ENCODE assay signal across 17 mouse cellular contexts in genomic region chr1:91064053-91064452, GRCm38 (mm10).
A peak's percentile ranks its signal among the peaks of the same experiment; 100 is the strongest.
DNase-seq lines count a peak whose midpoint lies in the region; ATAC-seq and TF ChIP-seq lines count a peak whose summit lies in the region.
"Had no signal": no experiment of that assay in that cellular context is flagged by ENCODE, and none has a peak within 500 bp of the region (broad histone marks: within the 10 kb centered on the region; RNA-seq: fewer than 3 reads in every experiment).

No protein-coding gene starts in this region.

- peaks cover 5% of the 10 kb centered on the region; the same call in 1 of the 2 replicates for H3K36me3 ChIP-seq in heart, postnatal 0 days (replicated peaks; ENCODE audit: control insufficient read depth, insufficient read depth, low read length)
- H3K36me3 ChIP-seq in thymus, adult 2 months (ENCODE audit: control insufficient read depth, insufficient read depth, low read length) = peaks cover 7% of the 10 kb centered on the region; the same call in 1 of the 2 replicates
- H3K36me3 ChIP-seq in limb, embryonic 12.5 days = no peaks in the 10 kb centered on the region
- 0 out of 2 replicates have a peak, but pooled peaks cover 4% of the 10 kb centered on the region for H3K36me3 ChIP-seq in kidney, embryonic 15.5 days
- H3K36me3 ChIP-seq: forebrain, embryonic 10.5 days; hindbrain, embryonic 10.5 days; limb, embryonic 13.5 days; midbrain, embryonic 13.5 days had no signal

- TF ChIP-seq CTCF in heart, postnatal 0 days (IDR thresholded peaks at IDR 0.05; ENCODE audit: low read depth) = no peak
- TF ChIP-seq CTCF in thymus, adult 2 months (IDR thresholded peaks at IDR 0.05; ENCODE audit: borderline replicate concordance, control insufficient read depth, extremely low read depth, insufficient read depth, low read length, poor library complexity) = no peak

- no peak for TF ChIP-seq POLR2A in thymus, adult 2 months (IDR thresholded peaks at IDR 0.05; ENCODE audit: control insufficient read depth, extremely low read depth, insufficient read depth, low read length, poor library complexity)

- H3K9me3 ChIP-seq in heart, postnatal 0 days (replicated peaks; ENCODE audit: control insufficient read depth, low read length) = no peaks in the 10 kb centered on the region
- H3K9me3 ChIP-seq in limb, embryonic 12.5 days = no peaks in the 10 kb centered on the region
- no peaks in the 10 kb centered on the region for H3K9me3 ChIP-seq in kidney, embryonic 15.5 days (replicated peaks)
- H3K9me3 ChIP-seq: forebrain, embryonic 10.5 days; hindbrain, embryonic 10.5 days; limb, embryonic 13.5 days; midbrain, embryonic 13.5 days had no signal

- no peak for ATAC-seq in heart, postnatal 0 days (ENCODE audit: insufficient read depth, low read depth)
- no peak for ATAC-seq in limb, embryonic 12.5 days (ENCODE audit: insufficient number of reproducible peaks, insufficient read depth, low FRiP score, low TSS enrichment, low read depth)
- ATAC-seq in granulocyte monocyte progenitor cell, adult 5-6 weeks (replicated peaks; ENCODE audit: poor library complexity, severe bottlenecking) = no peak
- no peak for ATAC-seq in kidney, embryonic 15.5 days (replicated peaks; ENCODE audit: low FRiP score)
- ATAC-seq: midbrain, embryonic 13.5 days had no signal

- H3K4me3 ChIP-seq in heart, postnatal 0 days (ENCODE audit: low read depth, low read length) = no peak overlapping the region
- H3K4me3 ChIP-seq in thymus, adult 2 months (ENCODE audit: control insufficient read depth, insufficient read depth, low read length) = no peak overlapping the region
- no peak overlapping the region for H3K4me3 ChIP-seq in limb, embryonic 12.5 days (replicated peaks)
- H3K4me3 ChIP-seq in kidney, embryonic 15.5 days (replicated peaks) = no peak overlapping the region
- H3K4me3 ChIP-seq: forebrain, embryonic 10.5 days; hindbrain, embryonic 10.5 days; limb, embryonic 13.5 days; midbrain, embryonic 13.5 days had no signal

- peaks cover 93% of the 10 kb centered on the region for H3K4me1 ChIP-seq in heart, postnatal 0 days (ENCODE audit: control insufficient read depth, insufficient read depth)
- H3K4me1 ChIP-seq in thymus, adult 2 months (replicated peaks; ENCODE audit: control insufficient read depth, insufficient read depth, low read length) = peaks cover 57% of the 10 kb centered on the region
- peaks cover 71% of the 10 kb centered on the region for H3K4me1 ChIP-seq in limb, embryonic 12.5 days (replicated peaks)
- peaks cover 51% of the 10 kb centered on the region for H3K4me1 ChIP-seq in kidney, embryonic 15.5 days

- peak overlapping the region; percentile 87 for H3K27ac ChIP-seq in heart, postnatal 0 days (ENCODE audit: low read depth)
- H3K27ac ChIP-seq in thymus, adult 2 months (ENCODE audit: control insufficient read depth, insufficient read depth, low read length) = peak overlapping the region; percentile 49
- H3K27ac ChIP-seq in limb, embryonic 12.5 days = peak overlapping the region; percentile 37; the same call in 1 of the 2 replicates
- no peak overlapping the region for H3K27ac ChIP-seq in kidney, embryonic 15.5 days
- H3K27ac ChIP-seq: kidney, postnatal 0 days; limb, embryonic 13.5 days; midbrain, embryonic 13.5 days had no signal

- TF ChIP-seq EP300 in heart, postnatal 0 days (IDR thresholded peaks at IDR 0.05; ENCODE audit: low read depth) = no peak

- H3K4me2 ChIP-seq in heart, postnatal 0 days (ENCODE audit: low read depth, low read length) = no peak overlapping the region
- no peak overlapping the region for H3K4me2 ChIP-seq in limb, embryonic 12.5 days
- no peak overlapping the region for H3K4me2 ChIP-seq in kidney, embryonic 15.5 days
- H3K4me2 ChIP-seq: limb, embryonic 13.5 days; midbrain, embryonic 13.5 days had no signal

- H3K27me3 ChIP-seq in heart, postnatal 0 days (ENCODE audit: control insufficient read depth, insufficient read depth, low read length) = no peaks in the 10 kb centered on the region
- no peaks in the 10 kb centered on the region for H3K27me3 ChIP-seq in thymus, adult 2 months (ENCODE audit: control insufficient read depth, insufficient read depth, low read length)
- no peaks in the 10 kb centered on the region for H3K27me3 ChIP-seq in limb, embryonic 12.5 days
- no peaks in the 10 kb centered on the region for H3K27me3 ChIP-seq in kidney, embryonic 15.5 days
- H3K27me3 ChIP-seq: limb, embryonic 13.5 days; midbrain, embryonic 13.5 days had no signal

- peak overlapping the region; percentile 42; the same call in 1 of the 2 replicates for H3K9ac ChIP-seq in heart, postnatal 0 days (replicated peaks; ENCODE audit: low read depth, low read length)
- no peak overlapping the region for H3K9ac ChIP-seq in limb, embryonic 12.5 days (replicated peaks)
- H3K9ac ChIP-seq in kidney, embryonic 15.5 days = no peak overlapping the region
- H3K9ac ChIP-seq: limb, embryonic 13.5 days; midbrain, embryonic 13.5 days had no signal

- 89% methylated on average over 2 of the region's 2 CpGs for WGBS in heart, postnatal 0 days
- 93% methylated on average over 2 of the region's 2 CpGs for WGBS in thymus, adult 2 months
- WGBS in limb, embryonic 12.5 days = 74% methylated on average over 2 of the region's 2 CpGs
- 85% methylated on average over 2 of the region's 2 CpGs for WGBS in kidney, embryonic 15.5 days

- no peak for DNase-seq in heart, postnatal 0 days (ENCODE audit: low spot score)
- DNase-seq in heart, postnatal 4 days = no peak
- DNase-seq in thymus, adult 2 months = no peak
- DNase-seq in thymus, postnatal 36 days = no peak
- DNase-seq: cerebellum, postnatal 10 days; lung, adult 18-20 months; lung, postnatal 36 days; retina, postnatal 1 day; right cerebral cortex, postnatal 4 days had no signal
